Mouse (Mus musculus) E14TG2a.4 (cell line): ENCODE measurements at regions not wholly inside any gene's neighbourhood (a gene's known extent, or its start where the extent isn't known, plus 50 kb on each side); places are given as distances from the start of the nearest gene placed in this dataset.

Experiments
- H3K27me3 ChIP-seq: 2 replicates; pipeline ENCODE4 v1.6.1; 2014; ENCODE audit warnings: low read length, control low read depth; ENCODE audit not compliant: insufficient read depth
- H3K36me3 ChIP-seq: 2 replicates; pipeline ENCODE4 v1.6.1; 2014; ENCODE audit warnings: low read length, control low read depth; ENCODE audit not compliant: insufficient read depth
- H3K4me1 ChIP-seq: replicated peaks from 2 replicates; pipeline ENCODE4 v1.6.1; 2014; ENCODE audit warnings: low read depth, low read length, control low read depth
- H3K4me3 ChIP-seq: replicated peaks from 2 replicates; pipeline ENCODE4 v1.5.1; 2014; ENCODE audit warnings: mild to moderate bottlenecking, low read length
- H3K9me3 ChIP-seq: 2 replicates; pipeline ENCODE4 v1.6.1; 2014; ENCODE audit warnings: low read length, control low read depth
- CTCF ChIP-seq: conservative IDR thresholded peaks from 2 replicates; pipeline ENCODE4 v1.5.1; 2014; ENCODE audit warnings: low read length
- NANOG ChIP-seq: IDR thresholded peaks from 2 replicates; pipeline ENCODE4 v1.6.1; 2014; ENCODE audit warnings: borderline replicate concordance, low read length, mixed read lengths
- POU5F1 ChIP-seq: IDR thresholded peaks from 2 replicates; pipeline ENCODE4 v1.6.1; 2014; ENCODE audit warnings: low read length, borderline replicate concordance

DNA sequence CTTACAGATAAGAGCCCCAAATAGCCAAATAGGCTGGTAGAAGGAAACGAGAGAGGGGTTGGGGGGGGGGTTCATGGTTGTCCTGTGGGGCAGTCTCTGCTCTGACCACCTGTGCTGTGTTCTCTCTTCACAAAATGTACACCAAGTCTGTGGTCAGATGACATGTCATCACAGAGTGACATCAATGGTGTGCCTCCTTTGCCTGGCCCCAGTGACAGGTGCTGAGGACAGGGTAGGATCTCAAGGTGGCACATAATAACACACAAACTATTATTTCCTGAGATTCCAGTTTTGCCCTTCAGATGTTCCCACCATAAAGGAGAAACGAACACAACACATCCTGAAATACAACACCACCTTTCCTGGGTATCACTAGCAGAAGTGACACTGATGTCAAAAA lies 68.3 kb upstream of the Epcam start:
- H3K27me3 ChIP-seq: peaks cover 24% of the 10 kb centered on the region
- H3K36me3 ChIP-seq: no peaks in the 10 kb centered on the region

GRCm38 (mm10) chr17:87569981-87570380 lies 65.8 kb upstream of the Epcam start:
- Histone ChIP-seq H3K4me1 (peaks cover 44% of the 10 kb centered on the region), H3K9me3 (no peaks in the 10 kb centered on the region), H3K36me3 (no peaks in the 10 kb centered on the region), H3K4me3 (peak overlapping the region; percentile 7; the same call in 1 of the 2 replicates), H3K27me3 (peaks cover 24% of the 10 kb centered on the region)
- TF ChIP-seq NANOG (no peak), CTCF (no peak), POU5F1 (no peak)

More for the DNA sequence above, 68.3 kb upstream of the Epcam start:
- TF ChIP-seq POU5F1 (no peak), NANOG (no peak), CTCF (no peak)
- Histone ChIP-seq H3K4me1 (peaks cover 44% of the 10 kb centered on the region), H3K4me3 (no peak overlapping the region), H3K9me3 (no peaks in the 10 kb centered on the region)

DNA sequence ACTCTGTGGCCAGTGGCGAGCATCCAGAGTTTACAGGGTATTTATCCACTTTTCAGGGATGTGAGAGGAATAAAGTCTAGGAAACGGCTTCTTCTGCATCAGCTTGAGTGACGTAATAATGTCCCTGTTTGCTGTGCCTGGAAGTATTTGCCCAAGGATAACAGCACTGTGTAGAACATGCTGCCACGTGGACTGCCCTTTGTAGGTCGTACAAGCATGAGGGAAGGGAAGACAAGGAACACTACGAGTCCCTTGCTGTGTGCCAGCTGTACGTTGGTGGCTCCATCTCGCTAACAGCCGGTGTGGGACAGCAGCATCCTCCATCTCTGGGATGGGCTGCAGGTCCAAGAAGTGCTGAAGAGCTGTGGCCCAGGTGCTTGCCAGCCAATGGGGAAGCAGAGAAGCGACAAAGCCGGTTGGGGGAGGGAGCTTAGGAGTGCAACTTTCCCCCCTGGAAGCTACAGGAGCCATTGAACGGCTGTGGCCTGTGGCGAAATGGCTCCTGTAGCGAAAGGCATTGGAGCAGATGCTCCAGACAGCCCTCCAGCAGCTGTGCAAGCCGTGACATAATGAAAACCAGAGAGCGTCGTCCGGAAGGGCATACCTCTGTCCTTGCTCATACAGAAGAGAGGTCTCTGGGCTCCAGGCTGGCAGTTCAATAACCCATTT lies 65.0 kb upstream of the Epcam start:
- H3K36me3 ChIP-seq: no peaks in the 10 kb centered on the region
- H3K27me3 ChIP-seq: peaks cover 19% of the 10 kb centered on the region
- H3K4me3 ChIP-seq: peak overlapping the region; percentile 41
- TF ChIP-seq CTCF: no peak
- no peak for TF ChIP-seq NANOG
- no peak for TF ChIP-seq POU5F1
- H3K4me1 ChIP-seq: peaks cover 44% of the 10 kb centered on the region
- H3K9me3 ChIP-seq: no peaks in the 10 kb centered on the region

DNA sequence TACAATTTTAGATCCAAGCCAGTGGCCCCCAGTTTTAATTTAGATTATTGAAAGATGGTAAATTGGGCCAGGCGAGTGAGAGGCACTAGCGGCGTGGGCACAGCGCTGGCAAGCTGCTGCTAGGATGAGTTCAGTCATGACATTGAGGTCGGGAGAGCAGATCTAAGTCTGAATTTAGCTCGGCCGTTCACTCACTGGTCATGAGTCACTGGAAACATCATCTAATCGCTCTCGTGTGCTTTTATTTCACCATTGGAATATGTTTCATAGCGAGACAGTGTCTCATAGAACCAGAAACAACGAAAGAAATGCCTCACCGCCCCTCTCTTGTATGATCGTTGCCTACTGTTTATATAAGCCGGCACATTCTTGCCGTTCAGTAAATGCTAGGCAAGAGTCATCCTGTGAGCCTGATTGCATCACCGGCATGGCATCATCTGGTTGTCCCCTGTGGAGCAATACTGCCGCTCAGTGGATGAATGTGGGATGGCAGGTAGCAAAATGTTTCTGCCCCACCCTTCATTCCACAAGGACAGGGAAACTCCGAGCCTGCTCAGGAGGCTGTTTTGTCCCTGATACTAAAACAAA lies 64.3 kb upstream of the Epcam start:
- Histone ChIP-seq H3K36me3 (no peaks in the 10 kb centered on the region), H3K9me3 (no peaks in the 10 kb centered on the region), H3K4me1 (peaks cover 41% of the 10 kb centered on the region), H3K4me3 (peak overlapping the region; percentile 41), H3K27me3 (peaks cover 16% of the 10 kb centered on the region)
- TF ChIP-seq NANOG: no peak
- TF ChIP-seq CTCF: peak; percentile 100
- no peak for TF ChIP-seq POU5F1

DNA sequence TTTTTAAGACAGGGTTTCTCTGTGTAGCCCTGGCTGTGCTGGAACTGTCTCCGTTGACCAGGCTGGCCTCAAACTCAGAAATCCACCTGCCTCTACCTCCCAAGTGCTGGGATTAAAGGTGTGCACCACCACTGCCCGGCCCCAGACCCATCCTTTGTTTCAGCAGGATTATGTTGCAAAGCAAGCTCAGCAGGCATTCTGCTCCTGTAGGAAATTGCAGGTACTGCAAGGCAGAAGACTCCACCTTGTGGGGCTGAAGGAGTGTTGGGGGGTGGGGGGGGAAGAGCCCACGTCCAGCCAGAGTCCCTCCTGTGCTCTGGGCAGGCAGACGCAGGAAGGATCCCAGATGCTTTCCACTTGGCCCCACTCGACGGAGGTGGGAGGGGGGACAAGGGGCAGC lies 52.2 kb upstream of the Epcam start:
- Histone ChIP-seq H3K36me3 (no peaks in the 10 kb centered on the region), H3K4me1 (no peaks in the 10 kb centered on the region), H3K27me3 (no peaks in the 10 kb centered on the region), H3K9me3 (peaks cover 23% of the 10 kb centered on the region), H3K4me3 (no peak overlapping the region)
- TF ChIP-seq CTCF (no peak), NANOG (no peak), POU5F1 (no peak)

DNA sequence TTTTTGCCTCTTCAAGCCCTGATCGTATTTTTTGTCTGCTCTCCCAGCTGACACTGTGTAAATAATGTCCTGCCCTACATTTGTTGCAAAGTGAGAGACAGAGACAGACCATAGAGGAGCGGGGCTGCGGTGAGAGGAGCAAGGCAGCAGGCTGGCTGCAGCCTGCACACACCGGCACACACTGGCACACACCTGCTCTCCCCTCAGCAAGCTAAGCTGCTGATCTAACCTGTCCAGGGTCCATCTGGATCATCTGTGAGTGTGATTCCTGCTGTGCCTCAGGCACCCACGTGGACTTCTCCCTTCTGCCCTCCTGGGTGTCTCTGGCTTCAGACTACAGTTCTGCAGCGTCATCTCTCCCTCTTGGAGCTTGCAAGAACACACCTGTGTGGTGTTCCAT lies 50.4 kb upstream of the Epcam start:
- no peaks in the 10 kb centered on the region for H3K4me1 ChIP-seq
- peaks cover 36% of the 10 kb centered on the region for H3K9me3 ChIP-seq
- H3K36me3 ChIP-seq: no peaks in the 10 kb centered on the region
- H3K4me3 ChIP-seq: no peak overlapping the region
- H3K27me3 ChIP-seq: no peaks in the 10 kb centered on the region
- TF ChIP-seq NANOG (no peak), POU5F1 (no peak), CTCF (no peak)
